Mouse (Mus musculus): Measurements from ENCODE around the gene Adcy2. TPM values are rescaled to one million over a fixed set of nuclear protein-coding genes. Genes with fewer than 3 reads are reported as not detected.

The Adcy2 gene
- polyA plus RNA-seq, 1 experiment from 2014 or later, result 4.5 TPM

DNA sequence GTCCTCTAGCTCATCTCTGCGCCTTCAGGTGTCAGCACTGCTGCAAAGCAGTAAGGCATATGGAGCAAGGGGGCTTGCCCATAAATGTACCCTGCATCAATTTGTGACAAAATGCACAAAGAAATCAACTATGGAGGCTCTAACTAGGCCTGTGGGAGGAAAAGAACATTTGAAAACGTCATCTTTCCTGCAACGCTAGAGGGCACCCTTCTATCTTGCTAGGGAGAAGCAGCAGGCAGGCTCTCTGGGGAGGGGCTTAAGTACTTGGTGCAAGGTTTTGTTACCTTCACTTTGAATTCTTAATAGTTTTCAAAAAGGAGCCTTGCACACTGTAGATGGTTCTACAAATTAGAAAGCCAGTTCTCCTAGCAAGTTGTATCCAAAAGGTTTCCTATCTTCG, 2.8 kb upstream of the Adcy2 start:
- Histone ChIP-seq H3K4me3 (no peak overlapping the region), H3K9me3 (no peaks in the 10 kb centered on the region), H3K36me3 (no peaks in the 10 kb centered on the region), H3K27me3 (peaks cover 9% of the 10 kb centered on the region), H3K4me1 (peaks cover 15% of the 10 kb centered on the region), H3K9ac (no peak overlapping the region), H3K4me2 (replicated peaks) (no peak overlapping the region), H3K27ac (no peak overlapping the region)
- no peak for ATAC-seq (ENCODE audit: insufficient number of reproducible peaks, insufficient read depth, low FRiP score, low TSS enrichment)
- 23% methylated on average over 4 of the region's 4 CpGs for WGBS

DNA sequence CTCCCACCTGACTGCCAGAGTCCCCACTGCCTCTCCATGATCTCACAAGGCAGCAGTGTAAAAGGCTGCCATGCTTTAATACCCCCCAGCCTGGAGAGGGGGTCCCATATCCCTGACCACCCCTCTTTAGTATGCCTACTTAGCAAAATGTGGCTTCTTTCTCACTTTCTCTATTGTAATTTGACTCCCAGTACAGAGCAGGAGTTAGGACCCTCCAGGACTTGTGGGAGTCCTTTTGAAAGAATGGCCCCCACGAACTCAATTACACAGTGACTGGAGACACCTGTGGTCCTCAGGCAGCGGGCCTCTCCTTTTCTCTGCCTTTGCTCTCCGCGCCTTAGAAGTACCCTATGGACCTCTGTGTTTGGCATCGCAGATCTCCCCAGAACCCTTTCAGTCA, 485 bp upstream of the Adcy2 start:
- ATAC-seq (ENCODE audit: insufficient number of reproducible peaks, insufficient read depth, low FRiP score, low TSS enrichment), result no peak; the same call in 1 of the 2 replicates
- no peaks in the 10 kb centered on the region for H3K36me3 ChIP-seq
- H3K4me1 ChIP-seq, result peaks cover 15% of the 10 kb centered on the region
- H3K9ac ChIP-seq, result peak overlapping the region; percentile 61; the same call in 1 of the 2 replicates
- H3K9me3 ChIP-seq, result no peaks in the 10 kb centered on the region
- 42% methylated on average over 5 of the region's 5 CpGs for WGBS
- peaks cover 12% of the 10 kb centered on the region for H3K27me3 ChIP-seq
- peak overlapping the region; percentile 91 for H3K4me2 ChIP-seq (replicated peaks)
- peak overlapping the region; percentile 59 for H3K4me3 ChIP-seq
- H3K27ac ChIP-seq, result no peak overlapping the region

DNA sequence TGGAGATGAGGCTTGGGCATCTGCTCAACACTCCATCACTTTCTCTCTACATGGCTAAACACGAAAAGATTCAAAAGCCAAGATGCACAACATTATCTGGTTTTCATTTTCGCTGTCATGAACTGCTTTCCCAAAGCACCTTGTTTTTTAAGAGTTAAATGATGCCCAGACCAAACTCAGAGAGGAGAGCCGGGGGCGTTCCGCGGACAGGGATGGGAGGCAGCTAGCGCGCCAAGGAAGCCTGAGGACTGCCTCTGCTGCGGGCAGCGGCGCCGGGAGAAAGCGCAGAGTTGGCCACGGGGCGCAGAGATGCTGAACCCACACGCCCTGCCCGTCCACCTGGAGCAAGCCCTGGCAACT, 803 bp downstream of the Adcy2 start:
- WGBS, result under 1% methylated on average over 17 of the region's 17 CpGs
- ATAC-seq (ENCODE audit: insufficient number of reproducible peaks, insufficient read depth, low FRiP score, low TSS enrichment), result peak; percentile 6; the same call in 1 of the 2 replicates
- H3K27me3 ChIP-seq, result peaks cover 12% of the 10 kb centered on the region

DNA sequence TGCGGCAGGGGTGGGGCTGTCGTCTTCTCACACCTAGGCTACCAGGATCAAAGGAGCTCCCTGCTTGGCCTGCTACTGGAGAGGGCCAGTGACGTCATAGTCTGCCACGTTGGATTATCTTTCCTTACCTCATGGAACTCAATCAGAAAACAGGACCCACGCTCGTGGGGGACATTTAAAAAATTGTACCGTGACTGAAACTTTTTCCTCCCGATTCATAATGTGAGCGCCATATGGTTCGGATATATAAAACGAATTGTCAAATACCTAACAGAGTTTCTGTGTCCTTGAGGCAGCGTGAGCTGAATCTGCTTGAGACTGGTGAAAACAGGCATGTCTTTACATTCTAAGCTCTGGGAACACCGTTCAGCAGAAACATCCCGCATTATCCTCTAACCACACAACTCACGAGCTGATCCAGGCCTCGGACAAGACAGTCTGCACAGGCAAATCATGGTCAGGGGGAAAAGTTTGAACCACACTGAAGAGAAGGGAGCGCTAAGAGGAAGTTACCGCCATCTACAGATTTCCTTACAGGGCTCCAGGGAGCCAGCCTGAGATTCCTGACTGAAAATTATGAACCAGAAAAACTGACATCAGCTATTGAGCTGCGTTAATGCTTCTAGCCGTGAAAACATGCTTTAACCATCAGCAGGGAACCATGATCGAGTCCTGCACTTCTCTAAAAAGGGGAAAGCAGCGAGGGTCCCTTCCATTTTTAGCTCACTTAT, 1.4 kb downstream of the Adcy2 start:
- Histone ChIP-seq H3K9me3 (no peaks in the 10 kb centered on the region), H3K4me2 (replicated peaks) (peak overlapping the region; percentile 91), H3K27me3 (peaks cover 12% of the 10 kb centered on the region), H3K4me1 (peaks cover 15% of the 10 kb centered on the region), H3K9ac (no peak overlapping the region), H3K4me3 (peak overlapping the region; percentile 59), H3K27ac (no peak overlapping the region), H3K36me3 (no peaks in the 10 kb centered on the region)
- 5% methylated on average over 22 of the region's 22 CpGs for WGBS
- no peak for ATAC-seq (ENCODE audit: insufficient number of reproducible peaks, insufficient read depth, low FRiP score, low TSS enrichment)

More for the DNA sequence above, 803 bp downstream of the Adcy2 start:
- Histone ChIP-seq H3K4me3 (peak overlapping the region; percentile 59), H3K27ac (no peak overlapping the region), H3K4me2 (replicated peaks) (peak overlapping the region; percentile 91), H3K9me3 (no peaks in the 10 kb centered on the region), H3K4me1 (peaks cover 15% of the 10 kb centered on the region), H3K36me3 (no peaks in the 10 kb centered on the region), H3K9ac (peak overlapping the region; percentile 61)

DNA sequence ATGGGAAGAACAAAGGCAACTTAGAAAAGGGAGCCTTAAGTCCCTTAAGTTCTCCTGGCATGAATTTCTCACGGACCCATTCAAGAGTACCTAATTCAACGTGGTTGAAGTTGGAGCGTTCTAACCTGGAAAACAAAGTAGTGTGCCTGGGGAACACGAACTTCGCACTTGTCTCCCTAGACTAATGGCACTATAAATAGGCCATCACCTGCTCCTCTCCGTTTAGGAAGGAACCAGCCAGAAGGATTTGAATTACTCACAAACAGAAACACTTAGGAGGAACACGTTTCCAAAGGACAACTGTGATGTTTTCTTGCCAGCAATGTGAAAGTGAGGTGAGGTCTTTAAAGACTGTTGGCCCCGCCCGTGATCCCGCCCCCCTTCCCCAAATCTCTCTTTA, 2.0 kb downstream of the Adcy2 start:
- 33% methylated on average over 10 of the region's 10 CpGs for WGBS

DNA sequence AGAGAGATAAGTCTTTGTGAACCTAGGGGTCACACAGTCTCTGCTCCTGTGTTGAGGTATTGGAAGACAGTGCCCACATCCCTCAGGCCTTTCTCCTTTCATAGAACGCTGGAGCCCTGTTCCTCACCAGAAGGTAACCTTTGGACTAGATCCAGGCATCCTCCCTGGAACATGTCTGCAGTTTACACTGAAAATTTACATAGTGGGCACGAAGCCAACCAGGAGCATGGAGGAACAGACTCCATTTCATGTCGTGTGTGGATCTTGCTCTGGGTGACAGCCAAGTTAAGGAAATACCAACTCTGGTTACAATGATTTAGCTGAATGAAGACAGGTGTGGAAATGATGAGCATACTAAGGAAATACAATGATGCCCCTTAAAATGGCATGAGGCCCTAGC, 2.7 kb downstream of the Adcy2 start:
- H3K4me1 ChIP-seq, result peaks cover 15% of the 10 kb centered on the region
- peaks cover 12% of the 10 kb centered on the region for H3K27me3 ChIP-seq
- no peaks in the 10 kb centered on the region for H3K9me3 ChIP-seq
- 57% methylated on average over 3 of the region's 3 CpGs for WGBS
- H3K36me3 ChIP-seq, result no peaks in the 10 kb centered on the region
- no peak for ATAC-seq (ENCODE audit: insufficient number of reproducible peaks, insufficient read depth, low FRiP score, low TSS enrichment)
- no peak overlapping the region for H3K27ac ChIP-seq
- no peak overlapping the region for H3K4me2 ChIP-seq (replicated peaks)
- H3K4me3 ChIP-seq, result no peak overlapping the region
- no peak overlapping the region for H3K9ac ChIP-seq

More for the DNA sequence above, 2.0 kb downstream of the Adcy2 start:
- peak overlapping the region; percentile 59 for H3K4me3 ChIP-seq
- H3K27me3 ChIP-seq, result peaks cover 12% of the 10 kb centered on the region
- H3K4me1 ChIP-seq, result peaks cover 15% of the 10 kb centered on the region
- H3K4me2 ChIP-seq (replicated peaks), result peak overlapping the region; percentile 91
- no peaks in the 10 kb centered on the region for H3K9me3 ChIP-seq
- no peak overlapping the region for H3K9ac ChIP-seq
- H3K36me3 ChIP-seq, result no peaks in the 10 kb centered on the region
- no peak for ATAC-seq (ENCODE audit: insufficient number of reproducible peaks, insufficient read depth, low FRiP score, low TSS enrichment)
- H3K27ac ChIP-seq, result no peak overlapping the region

DNA sequence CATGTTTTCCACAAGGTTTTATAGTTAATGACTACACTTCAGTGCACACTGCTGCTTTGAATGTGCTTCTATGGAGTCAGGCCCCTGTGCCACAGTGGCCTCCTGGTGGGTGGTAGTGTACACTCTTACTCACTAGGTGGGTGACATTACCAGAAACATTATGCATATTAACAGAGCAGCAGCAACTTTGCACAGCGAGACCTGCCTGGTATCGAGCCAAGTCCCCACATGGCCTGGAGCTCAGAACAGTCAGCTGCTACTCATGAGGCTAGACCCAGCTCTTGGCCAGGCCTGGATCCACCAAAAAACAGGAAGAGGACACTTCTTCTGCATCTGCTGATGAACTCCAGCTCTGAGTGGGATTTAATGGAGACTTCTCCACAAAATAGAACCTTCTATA, 13.6 kb downstream of the Adcy2 start:
- ATAC-seq (ENCODE audit: insufficient number of reproducible peaks, insufficient read depth, low FRiP score, low TSS enrichment), result no peak

DNA sequence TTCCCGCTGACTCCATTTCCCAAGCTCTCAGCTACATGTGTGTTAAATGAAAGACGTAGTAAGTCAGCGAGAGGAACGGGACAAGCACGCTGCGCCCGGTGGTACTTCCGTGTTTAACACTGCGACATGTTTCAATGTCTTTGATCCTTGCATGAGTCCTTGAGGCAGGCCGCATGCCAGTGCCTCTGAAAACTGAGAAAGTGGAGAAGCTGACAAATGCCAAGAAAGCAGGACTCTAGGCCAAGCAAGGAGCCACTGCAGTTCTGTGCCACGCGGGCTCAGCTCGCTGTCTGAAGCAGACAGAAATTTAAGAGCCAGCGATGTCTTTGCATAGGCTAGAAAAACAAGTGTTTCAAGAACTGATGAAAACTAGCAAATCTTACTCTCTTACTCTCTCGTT, 15.3 kb downstream of the Adcy2 start:
- WGBS, result 83% methylated on average over 15 of the region's 15 CpGs
- Histone ChIP-seq H3K9ac (no peak overlapping the region), H3K4me2 (replicated peaks) (no peak overlapping the region), H3K36me3 (no peaks in the 10 kb centered on the region), H3K27ac (no peak overlapping the region), H3K4me1 (no peaks in the 10 kb centered on the region), H3K9me3 (no peaks in the 10 kb centered on the region), H3K4me3 (no peak overlapping the region), H3K27me3 (no peaks in the 10 kb centered on the region)
- no peak for ATAC-seq (ENCODE audit: insufficient number of reproducible peaks, insufficient read depth, low FRiP score, low TSS enrichment)

More for the DNA sequence above, 13.6 kb downstream of the Adcy2 start:
- Histone ChIP-seq H3K9ac (no peak overlapping the region), H3K4me3 (no peak overlapping the region), H3K4me2 (replicated peaks) (no peak overlapping the region), H3K36me3 (no peaks in the 10 kb centered on the region), H3K4me1 (no peaks in the 10 kb centered on the region), H3K27me3 (no peaks in the 10 kb centered on the region), H3K9me3 (no peaks in the 10 kb centered on the region), H3K27ac (no peak overlapping the region)
- WGBS, result 88% methylated on average over 2 of the region's 2 CpGs

DNA sequence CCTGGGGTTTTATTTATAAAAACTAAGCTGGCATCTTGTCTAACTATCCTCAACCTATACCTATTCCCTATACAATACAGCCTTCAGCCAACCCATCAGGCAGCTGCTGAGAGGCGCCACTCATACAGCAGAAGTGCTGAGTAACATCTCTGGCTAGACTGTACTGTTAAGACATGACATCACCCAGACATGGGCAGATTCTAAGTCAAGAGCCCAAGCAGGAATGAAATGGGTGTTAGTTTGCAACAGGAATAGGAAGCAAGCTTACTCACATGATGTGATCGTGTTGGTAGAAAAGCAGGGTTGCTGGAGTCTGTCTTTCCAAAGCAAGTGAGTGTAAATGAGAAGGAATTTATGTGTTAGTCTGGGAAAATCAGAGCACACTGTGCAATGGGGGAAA, 18.3 kb downstream of the Adcy2 start:
- no peaks in the 10 kb centered on the region for H3K36me3 ChIP-seq
- H3K27ac ChIP-seq, result no peak overlapping the region
- no peak overlapping the region for H3K4me2 ChIP-seq (replicated peaks)
- no peak overlapping the region for H3K4me3 ChIP-seq
- no peaks in the 10 kb centered on the region for H3K27me3 ChIP-seq
- H3K4me1 ChIP-seq, result no peaks in the 10 kb centered on the region
- H3K9me3 ChIP-seq, result no peaks in the 10 kb centered on the region
- WGBS, result 87% methylated on average over 2 of the region's 2 CpGs
- no peak for ATAC-seq (ENCODE audit: insufficient number of reproducible peaks, insufficient read depth, low FRiP score, low TSS enrichment)
- no peak overlapping the region for H3K9ac ChIP-seq

DNA sequence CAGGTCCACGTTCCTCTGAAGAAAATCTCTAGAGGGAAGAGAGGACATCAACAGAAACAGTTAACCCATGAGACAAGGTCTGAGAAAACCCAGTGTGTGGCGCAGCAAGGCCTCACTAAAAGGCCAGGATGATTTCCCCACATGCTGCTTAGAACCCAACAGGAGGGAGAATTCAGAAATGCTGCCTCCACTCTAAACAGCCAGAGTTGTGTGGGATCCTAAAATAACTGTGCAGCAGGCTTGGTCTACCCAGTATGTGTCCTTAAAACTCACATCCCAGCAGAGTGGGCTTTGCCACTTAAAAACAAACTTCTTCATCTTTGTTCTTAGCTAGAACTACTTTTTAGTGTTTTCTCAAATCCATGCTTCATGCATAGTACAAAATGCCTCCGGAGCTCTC, 26.2 kb downstream of the Adcy2 start:
- Histone ChIP-seq H3K9ac (no peak overlapping the region), H3K27me3 (no peaks in the 10 kb centered on the region), H3K36me3 (no peaks in the 10 kb centered on the region), H3K4me1 (no peaks in the 10 kb centered on the region), H3K9me3 (no peaks in the 10 kb centered on the region), H3K4me2 (replicated peaks) (no peak overlapping the region), H3K4me3 (no peak overlapping the region), H3K27ac (no peak overlapping the region)
- ATAC-seq (ENCODE audit: insufficient number of reproducible peaks, insufficient read depth, low FRiP score, low TSS enrichment), result no peak
- 51% methylated on average over 3 of the region's 3 CpGs for WGBS

DNA sequence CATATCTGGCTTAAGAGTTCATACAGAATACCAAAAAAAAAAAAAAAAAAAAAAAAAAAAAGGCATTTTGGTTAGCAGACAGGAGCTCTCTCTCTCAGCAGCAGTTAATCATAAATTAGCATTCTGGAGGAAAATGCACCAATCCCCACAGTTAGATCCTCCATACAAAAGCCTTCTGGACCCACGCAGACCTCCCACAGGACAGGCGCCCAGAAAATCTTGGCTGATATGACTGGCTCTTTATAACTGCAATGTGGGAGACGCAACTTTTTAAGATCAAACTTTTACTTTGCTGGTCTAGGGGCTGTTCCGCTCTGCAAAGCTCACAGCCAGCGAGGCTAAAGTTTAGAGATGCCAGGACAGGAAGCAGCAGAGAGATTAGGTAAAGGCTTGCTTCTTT, 37.8 kb downstream of the Adcy2 start:
- Histone ChIP-seq H3K9ac (no peak overlapping the region), H3K27me3 (no peaks in the 10 kb centered on the region), H3K36me3 (no peaks in the 10 kb centered on the region), H3K4me1 (no peaks in the 10 kb centered on the region), H3K27ac (no peak overlapping the region), H3K4me2 (replicated peaks) (no peak overlapping the region), H3K4me3 (no peak overlapping the region), H3K9me3 (no peaks in the 10 kb centered on the region)
- WGBS, result 89% methylated on average over 5 of the region's 5 CpGs
- ATAC-seq (ENCODE audit: insufficient number of reproducible peaks, insufficient read depth, low FRiP score, low TSS enrichment), result no peak

DNA sequence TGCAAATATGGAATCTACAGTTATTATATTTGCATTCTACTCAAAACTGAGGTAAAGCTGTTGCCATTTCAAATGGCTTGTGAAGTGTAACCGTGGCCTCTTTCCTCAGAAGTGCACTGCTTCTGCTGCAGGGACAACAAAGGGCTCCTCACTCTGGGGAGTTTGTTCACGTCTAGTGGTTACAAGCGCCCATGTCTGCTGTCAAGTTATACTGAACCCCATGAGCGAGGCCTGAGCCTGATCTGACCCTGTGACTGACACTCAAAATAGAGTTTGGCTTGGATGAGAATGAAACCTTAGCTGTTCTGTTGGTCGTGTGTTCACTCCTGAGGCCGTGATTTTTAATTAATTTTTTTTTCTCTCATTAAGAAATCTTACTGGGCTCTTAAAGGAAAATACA, 38.8 kb downstream of the Adcy2 start:
- WGBS, result 74% methylated on average over 6 of the region's 6 CpGs

More for the DNA sequence above, 38.8 kb downstream of the Adcy2 start:
- no peak for ATAC-seq (ENCODE audit: insufficient number of reproducible peaks, insufficient read depth, low FRiP score, low TSS enrichment)
- Histone ChIP-seq H3K27ac (no peak overlapping the region), H3K4me3 (no peak overlapping the region), H3K4me2 (replicated peaks) (no peak overlapping the region), H3K4me1 (no peaks in the 10 kb centered on the region), H3K9ac (no peak overlapping the region), H3K27me3 (no peaks in the 10 kb centered on the region), H3K36me3 (no peaks in the 10 kb centered on the region), H3K9me3 (no peaks in the 10 kb centered on the region)
